Mouse (Mus musculus): Measurements from ENCODE around the gene Scube1. TPM values are rescaled to one million over a fixed set of nuclear protein-coding genes. Genes with fewer than 3 reads are reported as not detected.
A peak's percentile ranks its signal among the peaks of the same experiment; 100 is the strongest.

Gene Scube1
- total and polyA plus RNA-seq, 2 experiments from 2014 or later = 1.9 to 4.3 TPM

DNA sequence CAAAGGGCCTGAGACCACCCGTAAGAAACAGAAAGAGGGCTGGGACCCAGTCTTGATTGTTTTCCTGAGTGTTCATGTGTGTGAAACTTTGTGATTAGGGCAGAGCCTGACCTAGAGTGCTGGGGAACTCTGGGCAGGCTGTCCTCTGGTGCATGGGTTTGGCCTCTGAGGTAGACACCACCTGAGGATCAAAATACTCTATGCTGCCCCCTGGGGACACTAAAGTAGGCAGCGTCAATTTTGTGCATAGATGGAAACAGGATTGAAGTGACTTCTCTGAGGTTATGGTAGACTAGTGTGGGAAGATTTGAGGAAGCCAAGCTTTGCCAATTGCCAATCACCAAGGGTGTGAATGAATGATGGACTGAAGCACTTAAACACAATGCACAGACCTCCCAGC lies 154.2 kb downstream of the Scube1 start:
- TF ChIP-seq CTCF (IDR thresholded peaks at IDR 0.05; ENCODE audit: low read depth) (peak; percentile 24), EP300 (IDR thresholded peaks at IDR 0.05; ENCODE audit: low read depth) (no peak)
- H3K36me3 ChIP-seq (replicated peaks; ENCODE audit: control insufficient read depth, insufficient read depth, low read length) = peaks cover 31% of the 10 kb centered on the region
- DNase-seq (ENCODE audit: low spot score) = no peak
- no peak for ATAC-seq (ENCODE audit: insufficient read depth, low read depth)
- H3K27me3 ChIP-seq (ENCODE audit: control insufficient read depth, insufficient read depth, low read length) = no peaks in the 10 kb centered on the region
- H3K9ac ChIP-seq (replicated peaks; ENCODE audit: low read depth, low read length) = no peak overlapping the region
- no peak overlapping the region for H3K4me3 ChIP-seq (ENCODE audit: low read depth, low read length)
- WGBS = 64% methylated on average over 2 of the region's 2 CpGs
- H3K4me1 ChIP-seq (ENCODE audit: control insufficient read depth, insufficient read depth) = no peaks in the 10 kb centered on the region
- H3K9me3 ChIP-seq (replicated peaks; ENCODE audit: control insufficient read depth, low read length) = no peaks in the 10 kb centered on the region
- no peak overlapping the region for H3K4me2 ChIP-seq (ENCODE audit: low read depth, low read length)
- no peak overlapping the region for H3K27ac ChIP-seq (ENCODE audit: low read depth)

- Histone ChIP-seq H3K27me3 (ENCODE audit: control insufficient read depth, insufficient read depth, low read length) (no peaks in the 10 kb centered on the region), H3K4me3 (ENCODE audit: low read depth, low read length) (no peak overlapping the region), H3K4me2 (ENCODE audit: low read depth, low read length) (no peak overlapping the region), H3K36me3 (replicated peaks; ENCODE audit: control insufficient read depth, insufficient read depth, low read length) (peaks cover 22% of the 10 kb centered on the region), H3K9me3 (replicated peaks; ENCODE audit: control insufficient read depth, low read length) (no peaks in the 10 kb centered on the region), H3K4me1 (ENCODE audit: control insufficient read depth, insufficient read depth) (no peaks in the 10 kb centered on the region), H3K9ac (replicated peaks; ENCODE audit: low read depth, low read length) (no peak overlapping the region), H3K27ac (ENCODE audit: low read depth) (no peak overlapping the region)
- DNase-seq (ENCODE audit: low spot score) (no peak), ATAC-seq (ENCODE audit: insufficient read depth, low read depth) (no peak)
- WGBS = 57% methylated on average over 11 of the region's 11 CpGs
- no peak for TF ChIP-seq EP300 (IDR thresholded peaks at IDR 0.05; ENCODE audit: low read depth)
- TF ChIP-seq CTCF (IDR thresholded peaks at IDR 0.05; ENCODE audit: low read depth) = no peak
Measured at GRCm38 (mm10) chr15:83569682-83570081, 155.1 kb downstream of the Scube1 start.

GRCm38 (mm10) chr15:83568544-83568943 lies 156.3 kb downstream of the Scube1 start:
- TF ChIP-seq CTCF (IDR thresholded peaks at IDR 0.05; ENCODE audit: low read depth) (no peak), EP300 (IDR thresholded peaks at IDR 0.05; ENCODE audit: low read depth) (no peak)
- Histone ChIP-seq H3K27me3 (ENCODE audit: control insufficient read depth, insufficient read depth, low read length) (no peaks in the 10 kb centered on the region), H3K9ac (replicated peaks; ENCODE audit: low read depth, low read length) (no peak overlapping the region), H3K4me3 (ENCODE audit: low read depth, low read length) (no peak overlapping the region), H3K27ac (ENCODE audit: low read depth) (no peak overlapping the region), H3K4me1 (ENCODE audit: control insufficient read depth, insufficient read depth) (peaks cover 3% of the 10 kb centered on the region; the same call in 1 of the 2 replicates), H3K9me3 (replicated peaks; ENCODE audit: control insufficient read depth, low read length) (no peaks in the 10 kb centered on the region), H3K4me2 (ENCODE audit: low read depth, low read length) (no peak overlapping the region), H3K36me3 (replicated peaks; ENCODE audit: control insufficient read depth, insufficient read depth, low read length) (peaks cover 15% of the 10 kb centered on the region; the same call in 1 of the 2 replicates)
- 93% methylated on average over 5 of the region's 5 CpGs for WGBS
- no peak for DNase-seq (ENCODE audit: low spot score)
- ATAC-seq (ENCODE audit: insufficient read depth, low read depth) = no peak

- WGBS = 89% methylated on average over 3 of the region's 3 CpGs
- Histone ChIP-seq H3K9ac (replicated peaks; ENCODE audit: low read depth, low read length) (no peak overlapping the region), H3K4me3 (ENCODE audit: low read depth, low read length) (no peak overlapping the region), H3K27me3 (ENCODE audit: control insufficient read depth, insufficient read depth, low read length) (no peaks in the 10 kb centered on the region), H3K9me3 (replicated peaks; ENCODE audit: control insufficient read depth, low read length) (no peaks in the 10 kb centered on the region), H3K36me3 (replicated peaks; ENCODE audit: control insufficient read depth, insufficient read depth, low read length) (peaks cover 10% of the 10 kb centered on the region; the same call in 1 of the 2 replicates), H3K4me1 (ENCODE audit: control insufficient read depth, insufficient read depth) (peaks cover 3% of the 10 kb centered on the region; the same call in 1 of the 2 replicates), H3K27ac (ENCODE audit: low read depth) (no peak overlapping the region), H3K4me2 (ENCODE audit: low read depth, low read length) (no peak overlapping the region)
- TF ChIP-seq CTCF (IDR thresholded peaks at IDR 0.05; ENCODE audit: low read depth) (no peak), EP300 (IDR thresholded peaks at IDR 0.05; ENCODE audit: low read depth) (no peak)
- ATAC-seq (ENCODE audit: insufficient read depth, low read depth) (no peak), DNase-seq (ENCODE audit: low spot score) (no peak)
Measured at GRCm38 (mm10) chr15:83567728-83568127, 157.1 kb downstream of the Scube1 start.

GRCm38 (mm10) chr15:83566006-83566405 lies 158.8 kb downstream of the Scube1 start:
- ATAC-seq (ENCODE audit: insufficient read depth, low read depth) = no peak
- Histone ChIP-seq H3K4me1 (ENCODE audit: control insufficient read depth, insufficient read depth) (peaks cover 3% of the 10 kb centered on the region; the same call in 1 of the 2 replicates), H3K4me2 (ENCODE audit: low read depth, low read length) (no peak overlapping the region), H3K9ac (replicated peaks; ENCODE audit: low read depth, low read length) (no peak overlapping the region), H3K27me3 (ENCODE audit: control insufficient read depth, insufficient read depth, low read length) (no peaks in the 10 kb centered on the region), H3K9me3 (replicated peaks; ENCODE audit: control insufficient read depth, low read length) (no peaks in the 10 kb centered on the region), H3K27ac (ENCODE audit: low read depth) (no peak overlapping the region), H3K36me3 (replicated peaks; ENCODE audit: control insufficient read depth, insufficient read depth, low read length) (no peaks in the 10 kb centered on the region), H3K4me3 (ENCODE audit: low read depth, low read length) (no peak overlapping the region)
- DNase-seq (ENCODE audit: low spot score) = no peak
- WGBS = 74% methylated on average over 5 of the region's 5 CpGs
- TF ChIP-seq CTCF (IDR thresholded peaks at IDR 0.05; ENCODE audit: low read depth) = no peak
- TF ChIP-seq EP300 (IDR thresholded peaks at IDR 0.05; ENCODE audit: low read depth) = no peak

DNA sequence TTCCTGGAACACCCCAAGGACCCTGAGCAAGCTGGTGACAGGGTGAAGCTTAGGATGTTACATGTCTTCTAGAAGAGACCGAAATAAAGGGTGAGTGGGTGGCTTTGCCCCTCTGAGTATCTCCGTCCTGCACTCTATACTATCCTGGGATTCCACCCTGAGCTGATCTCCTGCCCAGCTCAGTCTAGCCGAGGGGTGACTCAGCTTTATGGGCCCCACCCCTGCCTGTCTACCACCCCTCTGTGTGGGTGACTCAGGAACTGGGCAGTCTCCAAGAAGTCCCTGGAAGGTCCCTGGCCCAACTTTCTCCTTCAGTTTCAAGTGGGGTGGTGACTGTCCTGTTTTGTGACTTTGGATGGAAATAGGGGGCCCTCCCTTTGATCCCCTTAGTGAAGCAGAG lies 159.4 kb downstream of the Scube1 start:
- no peaks in the 10 kb centered on the region for H3K9me3 ChIP-seq (replicated peaks; ENCODE audit: control insufficient read depth, low read length)
- TF ChIP-seq CTCF (IDR thresholded peaks at IDR 0.05; ENCODE audit: low read depth) (no peak), EP300 (IDR thresholded peaks at IDR 0.05; ENCODE audit: low read depth) (no peak)
- ATAC-seq (ENCODE audit: insufficient read depth, low read depth) (no peak), DNase-seq (ENCODE audit: low spot score) (no peak)
- no peak overlapping the region for H3K27ac ChIP-seq (ENCODE audit: low read depth)
- H3K9ac ChIP-seq (replicated peaks; ENCODE audit: low read depth, low read length) = no peak overlapping the region
- H3K4me3 ChIP-seq (ENCODE audit: low read depth, low read length) = no peak overlapping the region
- H3K27me3 ChIP-seq (ENCODE audit: control insufficient read depth, insufficient read depth, low read length) = no peaks in the 10 kb centered on the region
- WGBS = 64% methylated on average over 3 of the region's 3 CpGs
- peaks cover 3% of the 10 kb centered on the region; the same call in 1 of the 2 replicates for H3K4me1 ChIP-seq (ENCODE audit: control insufficient read depth, insufficient read depth)
- H3K4me2 ChIP-seq (ENCODE audit: low read depth, low read length) = no peak overlapping the region
- no peaks in the 10 kb centered on the region for H3K36me3 ChIP-seq (replicated peaks; ENCODE audit: control insufficient read depth, insufficient read depth, low read length)
